Mouse (Mus musculus) hindbrain, embryonic 10.5 days (tissue): ENCODE data around the gene Hnrnpab. TPM values are rescaled to one million over a fixed set of nuclear protein-coding genes. Genes with fewer than 3 reads are reported as not detected.
"Not testable (repeated sequence)": the region's sequence is repeated elsewhere in the genome, so short reads cannot be mapped to it uniquely, and the experiment has no call there.

ENCODE experiments used
- DNase-seq: peaks from one replicate; pipeline ENCODE4 v3.0.0-alpha.2; 2017; ENCODE audit warnings: low spot score
- H3K27ac ChIP-seq: fragments of 300-500 bp; sonication (generic); 2 replicates; pipeline ENCODE4 v1.5.1; 2016; ENCODE audit warnings: mild to moderate bottlenecking, moderate library complexity
- H3K27me3 ChIP-seq: fragments of 300-500 bp; sonication (generic); 2 replicates; pipeline ENCODE4 v1.6.1; 2016; ENCODE audit warnings: mild to moderate bottlenecking; ENCODE audit not compliant: poor library complexity, insufficient read depth, severe bottlenecking
- H3K36me3 ChIP-seq: fragments of 300-500 bp; sonication (generic); 2 replicates; pipeline ENCODE4 v1.6.1; 2016; ENCODE audit warnings: mild to moderate bottlenecking, moderate library complexity
- H3K4me1 ChIP-seq: fragments of 300-500 bp; sonication (generic); replicated peaks from 2 replicates; pipeline ENCODE4 v1.6.1; 2016; ENCODE audit warnings: mild to moderate bottlenecking
- H3K4me3 ChIP-seq: fragments of 300-500 bp; sonication (generic); 2 replicates; pipeline ENCODE4 v1.5.1; 2016; ENCODE audit warnings: mild to moderate bottlenecking, moderate library complexity
- H3K9me3 ChIP-seq: fragments of 300-500 bp; sonication (generic); 2 replicates; pipeline ENCODE4 v1.6.1; 2016; ENCODE audit warnings: mild to moderate bottlenecking, moderate library complexity
- WGBS: fragments of 180-500 bp; shearing (Covaris S2); methylation state at CpG from one replicate; pipeline ENCODE4 v1.1.7; 2016; 5-methylcytosine and 5-hydroxymethylcytosine counted together
- polyA plus RNA-seq: library from polyadenylated mRNA; unstranded; fragments of >200 nt; fragmentation: Nextera tagmentation; extraction: Ambion mirVana; gene quantifications from 2 replicates; pipeline ENCODE4 v1.2.1, GENCODE M21; 2016

Gene Hnrnpab
- polyA plus RNA-seq, 1 experiment from 2014 or later: 607 TPM

DNA sequence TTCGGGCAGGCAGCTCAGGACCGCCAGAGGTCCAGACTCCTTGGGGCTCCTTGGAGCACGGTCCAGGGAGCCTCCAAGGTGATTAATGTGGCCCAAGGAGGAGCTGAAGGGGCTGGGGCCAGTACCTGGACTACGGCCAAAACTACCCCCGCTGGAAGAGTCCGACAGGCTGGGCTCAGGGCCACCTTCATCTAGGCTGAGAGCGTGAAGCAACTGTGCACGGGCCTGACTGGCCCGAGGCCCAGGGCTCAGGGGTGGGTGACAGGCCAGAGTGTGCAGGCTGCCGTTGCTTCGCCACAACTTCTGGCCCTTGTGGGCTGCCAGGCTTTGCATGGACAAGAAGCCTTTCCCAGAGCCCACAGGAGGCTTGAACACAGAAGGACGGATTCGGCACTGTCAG, 38.6 kb upstream of the Hnrnpab start:
- 89% methylated on average over 13 of the region's 13 CpGs for WGBS
- Histone ChIP-seq H3K27me3 (peaks cover 19% of the 10 kb centered on the region), H3K27ac (0 out of 2 replicates have a peak overlapping the region, but pooled peaks have one; percentile 31), H3K36me3 (peaks cover 39% of the 10 kb centered on the region), H3K4me1 (peaks cover 59% of the 10 kb centered on the region), H3K4me3 (no peak overlapping the region), H3K9me3 (no peaks in the 10 kb centered on the region)
- DNase-seq: no peak

- 65% methylated on average over 16 of the region's 16 CpGs for WGBS
- Histone ChIP-seq H3K4me1 (peaks cover 49% of the 10 kb centered on the region), H3K36me3 (peaks cover 39% of the 10 kb centered on the region), H3K27me3 (peaks cover 10% of the 10 kb centered on the region), H3K4me3 (no peak overlapping the region), H3K27ac (no peak overlapping the region), H3K9me3 (no peaks in the 10 kb centered on the region)
- DNase-seq: no peak
These were observed 37.6 kb upstream of the Hnrnpab start for GRCm38 (mm10) chr11:51644217-51644616.

GRCm38 (mm10) chr11:51643761-51644160, 37.1 kb upstream of the Hnrnpab start:
- DNase-seq: no peak
- no peak overlapping the region for H3K27ac ChIP-seq
- H3K36me3 ChIP-seq: peaks cover 39% of the 10 kb centered on the region
- 44% methylated on average over 15 of the region's 15 CpGs for WGBS
- H3K27me3 ChIP-seq: peaks cover 10% of the 10 kb centered on the region
- H3K9me3 ChIP-seq: no peaks in the 10 kb centered on the region
- no peak overlapping the region for H3K4me3 ChIP-seq
- H3K4me1 ChIP-seq: peaks cover 44% of the 10 kb centered on the region

- 76% methylated on average over 9 of the region's 9 CpGs for WGBS
These were observed 36.6 kb upstream of the Hnrnpab start for GRCm38 (mm10) chr11:51643202-51643601.

GRCm38 (mm10) chr11:51640748-51641147, 34.1 kb upstream of the Hnrnpab start:
- 85% methylated on average over 7 of the region's 7 CpGs for WGBS
- no peaks in the 10 kb centered on the region for H3K9me3 ChIP-seq
- H3K27me3 ChIP-seq: peaks cover 10% of the 10 kb centered on the region
- H3K27ac ChIP-seq: no peak overlapping the region
- no peak for DNase-seq
- H3K4me3 ChIP-seq: no peak overlapping the region
- H3K4me1 ChIP-seq: peaks cover 34% of the 10 kb centered on the region
- peaks cover 35% of the 10 kb centered on the region for H3K36me3 ChIP-seq

More at GRCm38 (mm10) chr11:51643202-51643601, 36.6 kb upstream of the Hnrnpab start:
- DNase-seq: no peak
- no peak overlapping the region for H3K4me3 ChIP-seq
- no peaks in the 10 kb centered on the region for H3K9me3 ChIP-seq
- H3K4me1 ChIP-seq: peaks cover 40% of the 10 kb centered on the region
- peaks cover 39% of the 10 kb centered on the region for H3K36me3 ChIP-seq
- peaks cover 10% of the 10 kb centered on the region for H3K27me3 ChIP-seq
- no peak overlapping the region for H3K27ac ChIP-seq

- Histone ChIP-seq H3K4me3 (no peak overlapping the region), H3K27ac (peak overlapping the region; percentile 42; the same call in 1 of the 2 replicates), H3K9me3 (no peaks in the 10 kb centered on the region), H3K36me3 (peaks cover 12% of the 10 kb centered on the region), H3K4me1 (peaks cover 38% of the 10 kb centered on the region), H3K27me3 (no peaks in the 10 kb centered on the region)
- WGBS: 70% methylated on average over 5 of the region's 5 CpGs
- DNase-seq: no peak
These were observed 31.9 kb upstream of the Hnrnpab start for GRCm38 (mm10) chr11:51638497-51638896.

DNA sequence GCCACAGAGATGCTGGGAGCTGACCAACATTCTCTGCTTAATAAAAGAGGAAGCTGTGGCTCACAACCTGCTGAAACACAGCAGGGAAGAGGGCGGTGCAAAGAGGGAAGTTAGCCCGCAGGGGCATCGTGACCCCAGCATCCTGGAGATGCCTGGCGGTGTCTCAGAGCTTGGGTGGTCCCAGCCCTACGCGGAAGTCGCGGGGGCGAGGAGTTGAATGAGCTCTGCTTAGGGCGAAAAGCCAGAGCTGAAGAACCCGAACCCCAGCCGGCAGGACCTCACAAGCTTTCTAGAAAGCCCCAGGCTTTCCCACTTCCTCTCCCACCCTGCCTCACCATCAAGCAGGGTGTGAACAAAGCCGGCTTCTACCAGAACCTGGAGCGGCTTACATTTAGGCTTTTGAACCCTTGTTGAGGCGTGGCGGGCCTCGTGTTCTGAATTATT, 31.3 kb upstream of the Hnrnpab start:
- Histone ChIP-seq H3K4me1 (peaks cover 34% of the 10 kb centered on the region), H3K36me3 (peaks cover 7% of the 10 kb centered on the region), H3K9me3 (no peaks in the 10 kb centered on the region), H3K27me3 (no peaks in the 10 kb centered on the region), H3K4me3 (peak overlapping the region; percentile 18), H3K27ac (peak overlapping the region; percentile 42; the same call in 1 of the 2 replicates)
- WGBS: 3% methylated on average over 17 of the region's 17 CpGs
- peak; percentile 74 for DNase-seq

- peak overlapping the region; percentile 89 for H3K4me3 ChIP-seq
- peaks cover 34% of the 10 kb centered on the region for H3K4me1 ChIP-seq
- no peaks in the 10 kb centered on the region for H3K9me3 ChIP-seq
- peak overlapping the region; percentile 89 for H3K27ac ChIP-seq
- no peaks in the 10 kb centered on the region for H3K27me3 ChIP-seq
- peak; percentile 66 for DNase-seq
- 5% methylated on average over 6 of the region's 6 CpGs for WGBS
- H3K36me3 ChIP-seq: 0 out of 2 replicates have a peak, but pooled peaks cover 5% of the 10 kb centered on the region
These were observed 29.7 kb upstream of the Hnrnpab start for GRCm38 (mm10) chr11:51636323-51636684.

GRCm38 (mm10) chr11:51635525-51636322, 29.1 kb upstream of the Hnrnpab start, which contains the start of gene Rmnd5b:
TSS of gene Rmnd5b (minus strand) at chr11:51635896.
- under 1% methylated on average over 61 of the region's 61 CpGs for WGBS
- Histone ChIP-seq H3K27ac (peak within 1 kb of the TSS; percentile 89), H3K4me1 (peaks cover 34% of the 10 kb centered on the region), H3K9me3 (no peaks in the 10 kb centered on the region), H3K36me3 (0 out of 2 replicates have a peak, but pooled peaks cover 5% of the 10 kb centered on the region), H3K4me3 (peak within 1 kb of the TSS; percentile 89), H3K27me3 (no peaks in the 10 kb centered on the region)
- DNase-seq: peak; percentile 86

DNA sequence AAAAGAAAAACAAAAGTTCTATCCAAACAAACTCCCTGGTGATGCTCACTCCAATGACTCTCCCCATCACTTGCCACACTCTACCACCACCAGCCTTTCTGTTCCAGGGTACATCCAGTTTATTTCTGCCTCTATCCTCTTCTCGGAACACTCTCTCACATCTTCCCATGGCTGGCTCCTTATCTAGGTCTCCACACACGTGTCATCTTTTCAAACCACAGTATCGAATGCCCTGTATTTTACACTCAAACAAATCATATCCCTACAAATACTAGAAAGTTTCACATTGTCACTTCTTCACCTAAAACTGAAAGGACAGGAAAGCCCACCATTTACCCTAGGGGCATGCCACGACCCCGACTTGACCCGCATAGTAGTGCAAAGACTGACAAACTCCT, 28.5 kb upstream of the Hnrnpab start:
- DNase-seq: no peak
- no peaks in the 10 kb centered on the region for H3K9me3 ChIP-seq
- WGBS: 26% methylated on average over 6 of the region's 6 CpGs
- H3K27me3 ChIP-seq: no peaks in the 10 kb centered on the region
- H3K4me1 ChIP-seq: peaks cover 34% of the 10 kb centered on the region
- H3K4me3 ChIP-seq: peak overlapping the region; percentile 89
- 0 out of 2 replicates have a peak, but pooled peaks cover 8% of the 10 kb centered on the region for H3K36me3 ChIP-seq
- peak overlapping the region; percentile 89 for H3K27ac ChIP-seq

- no peaks in the 10 kb centered on the region for H3K27me3 ChIP-seq
- DNase-seq: no peak
- 91% methylated on average over 3 of the region's 3 CpGs for WGBS
- peaks cover 20% of the 10 kb centered on the region for H3K36me3 ChIP-seq
- H3K9me3 ChIP-seq: no peaks in the 10 kb centered on the region
- no peak overlapping the region for H3K27ac ChIP-seq
- peaks cover 34% of the 10 kb centered on the region for H3K4me1 ChIP-seq
- H3K4me3 ChIP-seq: no peak overlapping the region
These were observed 27.1 kb upstream of the Hnrnpab start for GRCm38 (mm10) chr11:51633721-51634120.

DNA sequence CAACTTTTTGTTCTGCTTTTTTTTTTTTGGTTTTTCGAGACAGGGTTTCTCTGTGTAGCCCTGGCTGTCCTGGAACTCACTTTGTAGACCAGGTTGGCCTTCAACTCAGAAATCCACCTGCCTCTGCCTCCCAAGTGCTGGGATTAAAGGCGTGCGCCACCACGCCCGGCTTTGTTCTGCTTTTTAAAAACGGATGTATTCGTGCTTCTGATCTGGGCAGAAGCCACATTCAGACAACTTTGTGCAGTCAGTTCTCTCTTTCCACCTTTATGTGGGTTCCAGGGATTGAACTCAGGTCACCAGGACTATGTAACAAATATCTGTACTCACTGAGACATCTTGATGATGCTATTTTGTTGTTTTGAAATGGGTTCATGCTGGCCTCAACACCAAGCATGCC, 26.6 kb upstream of the Hnrnpab start:
- not testable (repeated sequence) for H3K27me3 ChIP-seq

DNA sequence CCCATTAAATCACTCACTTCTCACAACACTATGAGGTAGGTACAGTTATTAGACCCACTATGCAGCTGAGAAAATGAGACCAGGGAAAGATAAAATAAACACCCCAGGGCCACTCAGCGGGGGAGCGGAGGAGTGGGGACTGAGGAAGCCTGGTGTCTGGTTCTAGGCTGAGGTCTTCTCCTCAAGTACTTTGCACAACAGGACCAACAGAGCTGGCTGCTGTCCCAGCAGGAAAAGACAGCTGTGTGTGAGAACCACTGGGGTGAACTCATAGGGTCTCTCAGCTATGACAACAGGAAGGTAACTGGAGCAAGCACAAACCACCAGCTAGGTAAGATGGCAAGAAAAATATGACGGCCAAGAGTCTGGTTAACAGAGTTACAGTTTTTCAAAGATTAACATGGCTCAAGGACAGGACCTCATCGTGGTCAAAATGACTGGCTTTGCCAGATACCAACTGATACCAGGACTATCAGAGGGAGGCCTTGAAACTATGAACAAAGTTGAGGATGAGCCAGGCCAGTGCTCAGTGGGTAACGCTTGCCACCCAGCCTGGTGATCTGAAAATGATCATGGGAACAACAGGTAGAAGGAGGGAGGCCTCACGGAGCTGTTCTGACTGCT, 25.6 kb upstream of the Hnrnpab start:
- Histone ChIP-seq H3K4me1 (peaks cover 26% of the 10 kb centered on the region), H3K27me3 (no peaks in the 10 kb centered on the region), H3K9me3 (no peaks in the 10 kb centered on the region), H3K4me3 (no peak overlapping the region), H3K27ac (no peak overlapping the region), H3K36me3 (peaks cover 35% of the 10 kb centered on the region)
- WGBS: 90% methylated on average over 6 of the region's 6 CpGs
- no peak for DNase-seq

More for the DNA sequence above, 26.6 kb upstream of the Hnrnpab start:
- peaks cover 33% of the 10 kb centered on the region for H3K4me1 ChIP-seq
- not testable (repeated sequence) for DNase-seq, H3K9me3 ChIP-seq, H3K4me3 ChIP-seq, H3K27ac ChIP-seq
- peaks cover 26% of the 10 kb centered on the region for H3K36me3 ChIP-seq
- WGBS: 92% methylated on average over 7 of the region's 7 CpGs
